ENCODE assay signal across 24 mouse cellular contexts in genomic region chrX:139026532-139027097, GRCm38 (mm10). TPM values are rescaled to one million over a fixed set of nuclear protein-coding genes. Genes with fewer than 3 reads are reported as not detected.
DNase-seq lines count a peak whose midpoint lies in the region; ATAC-seq and TF ChIP-seq lines count a peak whose summit lies in the region.
"Had no signal": no experiment of that assay in that cellular context is flagged by ENCODE, and none has a peak within 500 bp of the region (broad histone marks: within the 10 kb centered on the region; RNA-seq: fewer than 3 reads in every experiment).

No protein-coding gene starts in this region.

- H3K4me3 ChIP-seq in embryonic facial prominence, embryonic 14.5 days (ENCODE audit: low read depth, low read length), result no peak overlapping the region
- no peak overlapping the region for H3K4me3 ChIP-seq in embryonic facial prominence, embryonic 10.5 days
- no peak overlapping the region for H3K4me3 ChIP-seq in lung, embryonic 14.5 days (ENCODE audit: low read depth, low read length)
- H3K4me3 ChIP-seq: embryonic facial prominence, embryonic 13.5 days; forebrain, embryonic 13.5 days; heart, embryonic 13.5 days; hindbrain, embryonic 15.5 days had no signal

- peak; percentile 34 for DNase-seq in embryonic facial prominence, embryonic 14.5 days (ENCODE audit: low spot score)
- no peak for DNase-seq in embryonic facial prominence, embryonic 10.5 days (ENCODE audit: low spot score)
- peak; percentile 69 for DNase-seq in lung, embryonic 14.5 days
- DNase-seq in lung, postnatal 36 days, result no peak
- peak; percentile 5 for DNase-seq in lung, postnatal 10 days
- no peak for DNase-seq in lung, postnatal 4 days
- DNase-seq in cerebellum, postnatal 25 days, result no peak
- DNase-seq: adrenal gland, adult 2 months; adrenal gland, postnatal 36 days; cerebellum, adult 11 months; cerebellum, adult 8-10 months; gastrocnemius, postnatal 36 days; heart, adult 11 months; heart, postnatal 36 days had no signal

- 53% methylated on average over 3 of the region's 3 CpGs for WGBS in embryonic facial prominence, embryonic 14.5 days
- WGBS in embryonic facial prominence, embryonic 10.5 days, result 69% methylated on average over 3 of the region's 3 CpGs
- 13% methylated on average over 3 of the region's 3 CpGs for WGBS in lung, embryonic 14.5 days

- H3K36me3 ChIP-seq in embryonic facial prominence, embryonic 14.5 days (ENCODE audit: control insufficient read depth, insufficient read depth, low read length), result no peaks in the 10 kb centered on the region
- no peaks in the 10 kb centered on the region for H3K36me3 ChIP-seq in embryonic facial prominence, embryonic 10.5 days (replicated peaks)
- H3K36me3 ChIP-seq in lung, embryonic 14.5 days (ENCODE audit: insufficient read depth), result no peaks in the 10 kb centered on the region
- H3K36me3 ChIP-seq: embryonic facial prominence, embryonic 13.5 days; heart, embryonic 13.5 days; hindbrain, embryonic 15.5 days had no signal

- no peak overlapping the region for H3K27ac ChIP-seq in embryonic facial prominence, embryonic 14.5 days (replicated peaks; ENCODE audit: low read depth, low read length)
- H3K27ac ChIP-seq in embryonic facial prominence, embryonic 10.5 days (replicated peaks), result no peak overlapping the region
- no peak overlapping the region for H3K27ac ChIP-seq in lung, embryonic 14.5 days (ENCODE audit: low read depth)
- H3K27ac ChIP-seq: embryonic facial prominence, embryonic 13.5 days; forebrain, embryonic 13.5 days; heart, embryonic 13.5 days; hindbrain, embryonic 15.5 days had no signal

- no peaks in the 10 kb centered on the region; the same call in 1 of the 2 replicates for H3K27me3 ChIP-seq in embryonic facial prominence, embryonic 14.5 days (replicated peaks; ENCODE audit: control insufficient read depth, insufficient read depth, low read length)
- H3K27me3 ChIP-seq in embryonic facial prominence, embryonic 10.5 days (replicated peaks; ENCODE audit: low read depth, poor library complexity, severe bottlenecking), result peaks cover 43% of the 10 kb centered on the region
- no peaks in the 10 kb centered on the region for H3K27me3 ChIP-seq in lung, embryonic 14.5 days (ENCODE audit: insufficient read depth, low read length)
- H3K27me3 ChIP-seq: forebrain, embryonic 13.5 days; heart, embryonic 13.5 days; hindbrain, embryonic 15.5 days had no signal

- no peak overlapping the region for H3K4me2 ChIP-seq in embryonic facial prominence, embryonic 14.5 days (ENCODE audit: low read depth, low read length)
- H3K4me2 ChIP-seq in lung, embryonic 14.5 days, result no peak overlapping the region
- H3K4me2 ChIP-seq: embryonic facial prominence, embryonic 13.5 days; forebrain, embryonic 13.5 days; heart, embryonic 13.5 days; hindbrain, embryonic 15.5 days had no signal

- H3K9me3 ChIP-seq in embryonic facial prominence, embryonic 14.5 days (ENCODE audit: control insufficient read depth, low read length), result no peaks in the 10 kb centered on the region
- H3K9me3 ChIP-seq in embryonic facial prominence, embryonic 10.5 days, result no peaks in the 10 kb centered on the region
- H3K9me3 ChIP-seq in lung, embryonic 14.5 days (ENCODE audit: low read depth, low read length), result no peaks in the 10 kb centered on the region
- H3K9me3 ChIP-seq: embryonic facial prominence, embryonic 13.5 days; forebrain, embryonic 13.5 days; heart, embryonic 13.5 days; hindbrain, embryonic 15.5 days had no signal

- TF ChIP-seq CTCF in lung, embryonic 14.5 days (IDR thresholded peaks at IDR 0.05; ENCODE audit: low read depth), result no peak

- H3K9ac ChIP-seq in embryonic facial prominence, embryonic 14.5 days (ENCODE audit: low read depth, low read length), result no peak overlapping the region
- no peak overlapping the region for H3K9ac ChIP-seq in lung, embryonic 14.5 days
- H3K9ac ChIP-seq: embryonic facial prominence, embryonic 13.5 days; forebrain, embryonic 13.5 days; heart, embryonic 13.5 days; hindbrain, embryonic 15.5 days had no signal

- no peak for ATAC-seq in embryonic facial prominence, embryonic 14.5 days (ENCODE audit: low read depth)
- ATAC-seq in lung, embryonic 14.5 days (ENCODE audit: insufficient read depth), result peak; percentile 84
- ATAC-seq: activated CD4-positive, CD25-positive, alpha-beta regulatory T cell, adult 4 months; forebrain, embryonic 13.5 days; Patski had no signal

- H3K4me1 ChIP-seq in embryonic facial prominence, embryonic 14.5 days (ENCODE audit: control insufficient read depth, insufficient read depth, low read length), result no peaks in the 10 kb centered on the region
- H3K4me1 ChIP-seq in embryonic facial prominence, embryonic 10.5 days, result no peaks in the 10 kb centered on the region
- H3K4me1 ChIP-seq in lung, embryonic 14.5 days (ENCODE audit: insufficient read depth), result no peaks in the 10 kb centered on the region
- H3K4me1 ChIP-seq: embryonic facial prominence, embryonic 13.5 days; forebrain, embryonic 13.5 days; hindbrain, embryonic 15.5 days had no signal

RNA-seq across cellular contexts. Expression of gene Serpina7, which starts 58.4 kb away (rescaled TPM):
- not detected in 2 replicates for polyA plus RNA-seq in embryonic facial prominence, embryonic 14.5 days (2014; fragmentation: Nextera tagmentation; extraction: Ambion mirVana)
- 0.13 and 0.17 TPM in 2 replicates for polyA plus RNA-seq in embryonic facial prominence, embryonic 10.5 days (2016; fragmentation: Nextera tagmentation; extraction: Ambion mirVana)
- 0.22 and 0.39 TPM in 2 replicates for polyA plus RNA-seq in lung, embryonic 14.5 days (2014; fragmentation: Nextera tagmentation; extraction: Ambion mirVana)
- polyA plus RNA-seq: activated CD4-positive, CD25-positive, alpha-beta regulatory T cell, adult 4 months; adrenal gland, adult 2 months; C2C12; cortical plate, adult 2 months; embryonic facial prominence, embryonic 13.5 days; forebrain, embryonic 13.5 days; heart, embryonic 13.5 days; heart, postnatal 0 days; hindbrain, embryonic 11.5 days; hindbrain, embryonic 15.5 days had no signal

RNA-seq across cellular contexts. Expression of gene 4930513O06Rik, which starts 59.4 kb away (rescaled TPM):
- polyA plus RNA-seq in embryonic facial prominence, embryonic 14.5 days (2014; fragmentation: Nextera tagmentation; extraction: Ambion mirVana), result not detected in 2 replicates
- polyA plus RNA-seq in embryonic facial prominence, embryonic 10.5 days (2016; fragmentation: Nextera tagmentation; extraction: Ambion mirVana), result not detected in 2 replicates
- polyA plus RNA-seq in lung, embryonic 14.5 days (2014; fragmentation: Nextera tagmentation; extraction: Ambion mirVana), result not detected in 2 replicates
- polyA plus RNA-seq: activated CD4-positive, CD25-positive, alpha-beta regulatory T cell, adult 4 months; adrenal gland, adult 2 months; C2C12; cortical plate, adult 2 months; embryonic facial prominence, embryonic 13.5 days; forebrain, embryonic 13.5 days; heart, embryonic 13.5 days; heart, postnatal 0 days; hindbrain, embryonic 11.5 days; hindbrain, embryonic 15.5 days; Patski had no signal

Comparison
In these comparisons a context has a peak if more than half of its experiments do, and no peak if none do; other contexts are left out.
1. DNase-seq: peak in embryonic facial prominence, embryonic 14.5 days (single experiment), lung, embryonic 14.5 days (single experiment) and lung, postnatal 10 days (single experiment); none in embryonic facial prominence, embryonic 10.5 days (single experiment), lung, postnatal 36 days (single experiment), lung, postnatal 4 days (0 of 2) and cerebellum, postnatal 25 days (0 of 2).